Mouse (Mus musculus): ENCODE data around the gene Cdpf1.

The Cdpf1 gene

DNA sequence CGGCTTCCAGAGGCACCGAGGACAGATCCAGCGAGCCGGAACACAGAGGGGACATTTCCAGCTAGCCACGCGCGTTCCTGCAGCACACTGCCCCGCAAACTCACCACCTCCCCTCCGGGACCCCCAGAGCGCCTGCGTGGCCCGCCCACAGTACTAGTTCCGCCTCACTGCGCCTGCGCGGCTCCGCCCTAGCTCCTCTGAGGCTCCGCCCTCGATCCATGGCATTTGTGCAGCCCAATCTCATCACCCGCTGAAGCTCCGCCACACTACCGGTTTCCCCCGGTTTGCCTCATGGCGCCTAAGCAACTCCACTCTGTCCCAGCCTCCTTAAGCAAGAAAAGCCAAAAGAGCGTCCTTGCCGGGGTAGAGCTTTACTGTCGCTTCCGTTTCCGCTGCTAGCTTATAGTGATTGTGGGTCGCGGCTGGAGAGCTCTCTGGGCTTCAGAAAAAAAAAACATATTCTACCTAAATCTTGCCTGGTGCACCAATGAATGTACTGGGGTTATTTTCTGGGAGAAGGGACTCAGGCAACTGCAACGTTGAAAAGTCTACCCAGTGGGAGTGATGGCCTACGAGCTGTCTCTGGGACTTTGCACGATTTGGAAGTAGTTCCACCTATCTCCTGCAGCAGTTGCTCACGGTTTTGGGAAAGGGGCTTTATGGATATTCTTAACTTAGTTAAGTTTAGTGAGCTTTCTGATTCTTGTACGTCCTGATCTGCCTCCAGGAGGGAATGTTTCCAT is at the start of gene Cdpf1:
Gene Cdpf1, minus strand, starts transcription at position 163 of the 743 bp plus-strand sequence.
- DNase-seq: peak; percentile 100

DNA sequence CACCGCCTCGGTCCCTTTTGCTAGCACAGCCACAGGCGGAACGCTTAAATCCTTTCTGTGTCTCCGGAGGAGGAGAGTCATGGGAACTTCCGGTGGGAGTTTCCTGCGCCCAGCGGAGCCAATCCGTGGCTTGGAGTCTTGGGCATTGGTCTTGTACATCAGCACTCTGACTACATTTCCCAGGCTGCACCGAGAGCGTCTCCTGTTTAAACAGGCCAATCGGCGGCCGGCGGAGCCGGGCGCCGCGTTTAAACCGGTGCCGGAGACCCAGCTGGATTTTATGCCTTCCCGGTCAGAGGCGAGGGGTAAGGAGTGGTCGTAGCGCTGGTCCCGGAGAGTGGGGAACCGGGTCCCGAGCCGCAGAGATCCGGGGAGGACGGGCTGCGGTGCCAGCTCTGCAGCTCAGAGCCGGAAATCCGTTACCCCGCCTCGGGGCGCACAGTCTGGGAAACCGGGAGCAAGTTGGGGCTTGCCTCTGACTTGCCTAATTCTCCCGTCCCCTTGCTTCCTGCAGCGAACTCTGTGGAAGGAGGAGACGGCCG is 48.1 kb upstream of the Cdpf1 start, which contains the start of gene Gtse1:
Gene Gtse1, plus strand, starts transcription at position 256 of the 542 bp plus-strand sequence.
- peak; percentile 100 for DNase-seq

DNA sequence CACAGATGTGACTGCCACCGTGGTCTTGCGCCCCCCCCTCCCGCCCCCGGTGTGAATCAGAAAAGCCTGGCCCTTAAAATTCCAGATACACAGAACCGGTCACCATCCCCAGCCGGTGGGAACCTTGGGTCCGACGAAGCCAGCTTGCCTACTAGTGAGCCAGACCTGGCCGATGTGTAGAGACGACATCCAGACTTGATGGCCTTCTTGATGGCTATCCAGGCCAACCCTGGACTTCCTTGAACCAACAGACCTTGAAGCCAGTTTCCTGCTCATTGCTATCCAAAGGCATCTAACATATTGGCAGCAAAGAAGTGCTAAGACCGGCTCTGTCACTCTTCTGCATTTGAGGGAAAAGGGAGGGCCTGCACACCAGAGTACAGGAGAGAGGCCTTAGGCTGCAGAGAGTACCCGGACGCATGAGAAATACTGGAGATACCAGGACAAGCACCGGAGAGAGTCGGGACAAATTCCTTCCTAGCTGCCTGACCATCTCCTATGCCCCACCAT is 47.5 kb upstream of the Cdpf1 start:
- no peak for DNase-seq

DNA sequence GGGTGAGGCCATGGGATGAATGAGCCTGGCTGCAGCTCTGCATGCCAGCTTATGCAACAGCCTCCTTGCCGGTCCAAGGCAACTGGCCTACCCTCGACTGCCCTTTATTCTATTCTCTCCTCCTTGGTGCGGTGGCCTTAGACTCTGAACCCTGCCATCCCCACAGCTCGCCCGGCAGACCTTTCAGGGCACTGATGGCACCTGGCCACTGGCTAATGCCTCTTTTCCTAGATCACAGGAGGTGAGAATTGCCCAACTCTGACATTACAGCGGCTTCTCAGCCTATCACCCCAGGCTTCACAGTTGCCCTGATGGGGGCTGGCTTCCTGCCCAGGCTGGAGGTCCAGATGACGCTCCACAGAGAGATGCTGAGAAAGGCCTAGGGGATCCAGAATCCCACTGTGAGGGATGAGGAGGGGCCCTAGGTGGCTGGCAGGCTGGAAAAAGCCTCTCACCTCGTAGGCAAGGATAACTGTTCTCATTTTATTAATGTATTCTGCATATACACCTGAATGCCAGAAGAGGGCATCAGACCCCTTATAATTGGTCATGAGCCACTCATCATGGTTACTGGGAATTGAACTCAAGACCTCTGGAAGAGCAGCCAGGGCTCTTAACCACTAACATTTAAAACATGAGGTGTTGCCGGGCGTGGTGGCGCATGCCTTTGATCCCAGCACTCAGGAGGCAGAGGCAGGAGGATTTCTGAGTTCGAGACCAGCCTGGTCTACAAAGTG is 40.3 kb upstream of the Cdpf1 start:
- DNase-seq: no peak

GRCm38 (mm10) chr15:85845071-85845470 is 33.6 kb upstream of the Cdpf1 start:
- DNase-seq: no peak

GRCm38 (mm10) chr15:85841796-85842360 is 30.4 kb upstream of the Cdpf1 start:
- DNase-seq: no peak

DNA sequence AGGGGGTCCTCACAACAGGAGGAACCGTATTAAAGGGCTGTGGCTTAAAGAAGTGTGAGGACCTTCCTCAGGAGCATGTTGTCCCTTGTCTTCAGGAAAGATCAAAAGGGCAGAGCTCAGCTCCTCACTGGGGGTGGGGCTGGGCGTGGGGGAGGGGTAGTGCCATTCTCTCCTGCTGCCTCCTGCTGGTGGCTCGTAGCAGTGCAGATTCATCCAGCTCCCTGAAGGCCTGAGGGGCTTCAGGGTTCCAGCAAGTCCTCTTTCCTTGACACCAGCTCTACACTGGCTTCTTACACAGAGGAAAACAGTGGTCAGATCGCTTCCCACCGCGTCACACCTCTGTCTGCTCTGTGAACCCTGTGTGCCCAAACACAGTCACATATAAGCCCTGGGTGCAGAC is 29.5 kb upstream of the Cdpf1 start:
- no peak for DNase-seq

GRCm38 (mm10) chr15:85836887-85837286 is 25.4 kb upstream of the Cdpf1 start:
- no peak for DNase-seq

GRCm38 (mm10) chr15:85835335-85835734 is 23.8 kb upstream of the Cdpf1 start:
- no peak for DNase-seq

GRCm38 (mm10) chr15:85832599-85832998 is 21.1 kb upstream of the Cdpf1 start:
- no peak for DNase-seq

- peak; percentile 100 for DNase-seq
Observed at GRCm38 (mm10) chr15:85831954-85832590, 20.6 kb upstream of the Cdpf1 start, which contains the start of gene Ttc38. Gene Ttc38 (plus strand): TSS chr15:85832306.

DNA sequence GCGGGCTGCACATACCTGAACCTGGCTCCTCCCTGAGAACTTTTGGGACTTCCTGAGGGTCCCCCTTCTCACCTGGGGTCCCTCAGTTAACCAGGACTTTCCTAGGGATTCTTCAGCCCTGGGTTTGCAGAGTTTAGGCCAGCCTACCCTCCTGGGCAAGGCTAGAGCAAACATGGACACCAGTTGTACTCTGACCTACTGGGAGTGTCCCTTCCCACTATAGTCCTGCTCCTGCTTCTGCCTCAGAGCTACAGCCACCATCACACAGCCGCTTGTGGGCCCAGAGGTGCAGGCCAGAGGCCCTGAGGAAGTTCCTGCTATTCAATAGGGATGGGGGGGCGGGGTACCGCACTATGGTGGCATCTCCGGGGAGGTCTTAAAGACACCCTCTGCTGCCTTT is 18.0 kb upstream of the Cdpf1 start:
- DNase-seq: no peak

- DNase-seq: no peak
Observed at GRCm38 (mm10) chr15:85828071-85828470, 16.6 kb upstream of the Cdpf1 start.

DNA sequence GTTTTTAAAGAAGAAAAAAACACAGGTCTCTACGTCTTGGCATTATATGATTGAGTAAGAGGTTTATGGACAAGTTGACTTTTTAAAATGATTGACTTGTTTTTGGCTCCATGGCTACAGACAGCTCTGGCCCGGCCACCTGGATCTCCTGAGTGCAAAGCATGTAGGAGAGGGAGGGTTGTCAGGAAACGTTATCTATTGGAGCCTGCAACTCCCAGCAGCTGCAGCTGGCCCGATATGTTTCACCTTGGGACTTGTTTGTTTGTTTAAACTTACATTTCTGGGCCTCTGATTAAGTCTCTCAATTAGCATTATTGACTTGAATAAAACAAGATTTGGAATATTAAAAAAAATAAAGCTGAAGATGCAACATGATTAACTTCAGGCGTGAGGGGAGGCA is 15.2 kb upstream of the Cdpf1 start:
- DNase-seq: no peak

DNA sequence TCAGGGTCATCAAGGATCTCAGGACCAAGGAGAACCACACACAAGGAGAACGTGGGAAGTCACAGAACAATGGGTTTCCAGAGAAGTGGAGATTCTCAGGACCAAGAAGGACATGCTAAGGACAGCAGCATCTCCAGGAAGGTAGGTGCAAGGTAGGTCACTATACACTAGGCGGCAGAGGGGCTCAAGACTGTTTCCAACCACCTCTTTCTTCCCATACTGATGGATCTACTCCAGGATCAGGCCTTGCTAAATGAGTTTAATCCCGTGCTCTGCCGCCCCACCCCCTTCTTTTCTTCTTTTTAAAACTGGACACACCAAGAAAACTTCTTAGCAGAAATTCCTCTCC is 10.5 kb upstream of the Cdpf1 start:
- DNase-seq: no peak

- DNase-seq: peak; percentile 95
Observed at GRCm38 (mm10) chr15:85821203-85822010, 9.9 kb upstream of the Cdpf1 start, which contains the start of gene Pkdrej. Gene Pkdrej (minus strand): TSS chr15:85821734.

GRCm38 (mm10) chr15:85813428-85813827 is 1.9 kb upstream of the Cdpf1 start:
- DNase-seq: no peak

GRCm38 (mm10) chr15:85810806-85811521 is 533 bp downstream of the Cdpf1 start:
- peak; percentile 97 for DNase-seq

- DNase-seq: no peak
Observed at GRCm38 (mm10) chr15:85810462-85810805, 1.1 kb downstream of the Cdpf1 start.

- no peak for DNase-seq
Observed at GRCm38 (mm10) chr15:85809091-85809490, 2.4 kb downstream of the Cdpf1 start.

DNA sequence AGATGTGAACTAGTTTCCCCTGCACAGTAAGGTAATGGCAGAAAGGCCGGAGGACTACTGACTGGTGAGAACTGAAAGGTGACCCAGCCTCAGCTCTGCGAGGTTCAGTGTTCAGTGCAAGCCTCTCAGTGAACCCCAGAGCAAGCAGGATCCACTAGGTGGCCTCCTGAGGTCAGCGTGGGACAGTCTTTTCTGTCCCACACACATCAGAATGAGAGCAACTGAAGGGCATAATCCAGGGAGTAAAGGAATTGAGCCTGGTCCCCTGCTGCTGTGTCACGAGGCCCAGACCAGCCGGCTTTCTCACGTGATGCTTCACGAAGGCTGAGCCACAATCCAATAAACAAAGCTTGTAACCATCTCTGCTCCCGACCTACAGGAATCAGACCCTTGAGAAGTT is 3.1 kb downstream of the Cdpf1 start:
- no peak for DNase-seq

All from heart, adult 11 months (tissue).